Mouse (Mus musculus) layer of hippocampus, adult 2 months (tissue): ENCODE results near the gene Gm9821. TPM values are rescaled to one million over a fixed set of nuclear protein-coding genes. Genes with fewer than 3 reads are reported as not detected.

Experiments
- DNase-seq, 2 experiments: peaks; one replicate each; pipeline ENCODE4 v3.0.0; 2022; ENCODE audit warnings: low spot score in 2 of 2
- H3K27ac ChIP-seq: fragments of 200-600 bp; 2 replicates; pipeline ENCODE4 v1.8.1; 2022
- H3K4me3 ChIP-seq: fragments of 200-600 bp; 2 replicates; pipeline ENCODE4 v1.8.1; 2022; ENCODE audit warnings: mild to moderate bottlenecking
- CTCF ChIP-seq: fragments of 200-600 bp; conservative IDR thresholded peaks from 2 replicates; pipeline ENCODE4 v1.8.1; 2022; ENCODE audit warnings: antibody characterized with exemption, mild to moderate bottlenecking, moderate library complexity
- total RNA-seq, 2 experiments: library from RNA; stranded (reverse); gene quantifications; 2 replicates each; pipeline ENCODE4 v1.2.3; 2021

The Gm9821 gene
- total RNA-seq, 2 experiments from 2014 or later: not detected

DNA sequence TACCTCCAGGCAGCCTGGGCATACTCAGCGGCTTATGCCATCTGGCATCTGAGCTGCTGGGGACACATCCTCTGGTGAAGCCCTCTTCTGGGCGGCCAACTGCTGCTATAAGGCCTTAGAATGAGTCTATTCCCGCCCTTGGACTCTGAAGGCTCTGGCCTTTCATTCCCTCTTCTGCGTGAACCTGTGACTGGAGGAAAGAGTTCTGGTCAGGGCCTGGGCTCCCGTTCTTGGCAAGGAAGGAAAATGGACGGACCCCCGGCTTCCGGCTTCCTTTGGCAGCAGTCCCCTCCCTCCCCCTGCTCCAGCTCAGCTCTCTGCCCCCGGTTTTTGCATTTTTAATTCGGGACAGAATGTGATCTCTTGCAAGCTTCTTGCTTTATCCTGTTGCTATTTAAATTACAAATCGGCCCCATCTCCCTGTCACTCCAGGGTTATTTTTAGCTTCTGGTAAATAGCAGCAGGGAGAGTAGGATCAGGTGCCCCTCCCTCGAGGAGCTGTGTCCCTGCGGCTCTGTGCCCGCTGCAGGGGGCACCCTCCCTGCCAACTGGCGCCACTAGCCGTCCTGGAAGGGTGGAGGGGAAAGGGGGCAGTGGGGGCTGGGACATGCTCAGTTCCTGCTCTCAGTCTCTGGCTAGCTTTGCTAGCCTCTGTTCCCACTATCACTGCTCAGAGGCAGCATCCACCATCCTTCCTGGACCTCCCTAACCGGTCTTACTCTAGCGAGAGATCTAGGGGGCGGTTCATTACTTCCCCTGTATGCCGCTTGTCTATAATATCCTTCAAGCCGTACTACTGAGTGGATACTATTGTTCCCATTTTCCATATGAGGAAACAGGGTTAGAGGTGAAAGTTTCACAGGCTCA is 26.0 kb downstream of the Gm9821 start:
- no peak for TF ChIP-seq CTCF
- peak overlapping the region; percentile 88 for H3K27ac ChIP-seq
- peak; percentile 67 to 77 for DNase-seq
- H3K4me3 ChIP-seq: peak overlapping the region; percentile 33; the same call in 1 of the 2 replicates

DNA sequence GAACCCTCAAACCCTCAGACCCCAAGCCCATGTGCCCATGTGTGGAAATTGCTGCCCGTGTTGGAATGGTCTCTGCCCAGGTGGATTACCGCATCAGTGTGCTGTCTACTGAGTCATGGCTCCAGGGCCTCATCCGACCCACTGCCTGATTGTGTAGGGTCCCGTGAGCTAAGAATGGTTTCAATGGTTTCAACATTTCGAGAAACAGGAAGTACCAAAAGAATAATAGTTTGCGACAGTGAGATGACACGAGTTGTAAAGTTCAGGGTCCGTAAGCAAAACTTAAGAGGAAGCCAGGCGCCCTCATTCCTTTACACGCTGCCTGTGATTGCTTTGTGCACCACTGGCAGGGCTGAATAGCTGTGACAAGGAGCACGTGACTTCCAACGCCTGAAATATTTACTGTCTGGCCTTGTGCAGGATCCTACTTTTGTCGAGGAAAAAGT is 26.6 kb downstream of the Gm9821 start:
- no peak for DNase-seq
- H3K4me3 ChIP-seq: peak overlapping the region; percentile 33; the same call in 1 of the 2 replicates
- peak overlapping the region; percentile 88 for H3K27ac ChIP-seq
- no peak for TF ChIP-seq CTCF

DNA sequence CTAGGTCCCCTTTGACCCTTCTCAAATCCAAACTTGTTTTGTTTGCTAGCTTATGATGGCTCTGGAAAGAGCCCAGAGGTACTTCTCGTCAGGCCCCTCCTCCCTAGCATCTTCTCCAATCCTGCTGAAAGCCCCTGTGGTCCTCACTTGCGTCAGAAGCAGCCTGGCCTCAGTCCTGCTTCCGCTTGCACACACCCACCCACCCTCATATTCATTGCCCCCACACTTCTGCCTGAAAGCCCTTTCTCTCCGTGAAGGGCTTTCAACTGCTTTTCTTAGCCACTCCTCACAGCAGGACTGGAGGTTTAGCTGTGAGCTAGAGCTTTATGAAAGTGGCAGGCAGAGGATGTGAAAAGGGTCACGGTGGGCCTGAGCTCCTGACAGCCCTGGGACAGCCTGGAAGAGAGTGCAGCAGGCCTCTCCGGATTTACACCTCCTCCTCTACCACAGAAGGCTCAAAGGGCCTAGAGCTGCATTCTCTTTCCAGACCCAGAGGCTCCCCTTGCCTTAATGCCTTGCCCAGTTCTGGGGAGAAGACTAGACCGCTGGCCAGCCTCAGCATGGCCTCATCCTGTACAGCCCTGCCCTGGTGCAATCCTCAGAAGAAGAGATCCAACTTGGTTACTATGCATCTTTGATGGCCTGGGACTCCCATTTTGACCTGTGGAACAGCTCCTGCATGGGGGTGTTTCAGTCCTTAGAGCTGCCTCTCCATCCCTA is 28.1 kb downstream of the Gm9821 start:
- DNase-seq: no peak
- TF ChIP-seq CTCF: no peak
- H3K4me3 ChIP-seq: peak overlapping the region; percentile 8; the same call in 1 of the 2 replicates
- peak overlapping the region; percentile 88 for H3K27ac ChIP-seq

DNA sequence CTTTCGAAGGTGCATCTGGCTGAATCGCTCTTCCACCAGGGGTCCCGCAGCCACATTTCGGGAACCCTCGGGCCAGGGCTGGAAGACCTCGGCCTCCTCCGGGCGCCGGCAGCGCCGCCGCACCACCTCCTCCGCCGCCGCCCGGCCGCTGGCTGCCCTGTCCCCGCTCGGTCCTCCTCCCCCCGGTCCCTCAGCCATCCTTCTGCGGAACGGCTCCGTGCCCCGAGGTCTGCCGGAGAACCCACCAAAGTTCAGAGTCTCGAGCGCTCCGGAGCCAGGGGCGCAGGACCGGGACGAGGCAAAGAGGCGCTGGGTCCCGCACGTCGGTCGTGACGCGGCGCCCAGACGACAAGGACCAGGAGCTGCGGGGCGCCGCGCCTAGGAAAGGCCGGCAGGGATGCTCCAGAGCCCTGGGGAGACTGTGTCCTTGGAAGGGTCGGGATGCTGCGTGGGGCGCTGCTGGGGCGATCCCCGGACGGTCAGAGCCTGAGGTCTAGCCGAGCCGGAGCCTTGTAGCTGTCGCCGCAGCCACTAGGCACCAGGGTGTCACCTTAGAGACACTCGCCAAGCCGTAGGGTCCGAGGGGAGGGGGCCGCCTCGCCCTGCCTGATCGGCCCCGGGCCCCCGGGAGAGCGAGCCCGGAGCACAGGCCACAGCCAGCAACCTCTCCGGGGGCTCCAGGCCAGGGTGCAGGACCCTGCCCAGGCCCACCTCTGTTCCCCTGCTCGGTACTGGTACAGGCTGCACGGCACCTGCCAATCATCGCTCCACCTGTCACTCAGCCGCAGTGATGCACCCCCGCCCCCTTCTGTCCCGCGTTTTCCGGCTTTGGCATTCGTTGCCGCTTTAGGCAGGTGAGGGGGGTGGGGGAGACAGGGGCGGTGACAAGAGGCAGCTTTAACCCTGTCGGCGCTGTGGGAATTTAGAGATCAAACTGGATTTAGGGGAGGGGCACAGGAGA is 30.4 kb downstream of the Gm9821 start, which contains the start of gene Dgkz:
Gene Dgkz, minus strand, starts transcription at position 284 of the 961 bp plus-strand sequence.
- TF ChIP-seq CTCF: no peak
- no peak for DNase-seq
- peak within 1 kb of the TSS; percentile 88 for H3K27ac ChIP-seq
- peak within 1 kb of the TSS; percentile 54 for H3K4me3 ChIP-seq

DNA sequence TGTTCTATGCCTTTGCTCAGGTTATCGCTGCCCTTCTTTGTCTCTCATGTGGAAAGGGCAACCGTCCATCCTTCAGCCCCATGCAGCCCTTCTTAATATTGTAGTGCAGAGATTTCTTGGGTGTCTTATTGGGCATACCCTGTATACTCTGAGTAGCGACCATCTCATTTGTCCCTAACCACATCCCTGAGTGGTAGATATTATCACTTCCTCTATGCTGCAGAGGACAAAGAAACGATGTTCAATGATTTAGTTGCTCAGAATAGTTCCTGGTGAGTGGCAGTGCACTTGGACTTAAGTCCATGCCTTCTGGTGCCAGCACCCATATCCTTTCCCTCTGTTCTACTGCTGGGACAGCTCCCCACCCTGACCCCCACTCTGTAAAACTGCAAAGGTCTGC is 32.5 kb downstream of the Gm9821 start:
- Histone ChIP-seq H3K27ac (no peak overlapping the region), H3K4me3 (no peak overlapping the region)
- TF ChIP-seq CTCF: no peak
- no peak for DNase-seq

DNA sequence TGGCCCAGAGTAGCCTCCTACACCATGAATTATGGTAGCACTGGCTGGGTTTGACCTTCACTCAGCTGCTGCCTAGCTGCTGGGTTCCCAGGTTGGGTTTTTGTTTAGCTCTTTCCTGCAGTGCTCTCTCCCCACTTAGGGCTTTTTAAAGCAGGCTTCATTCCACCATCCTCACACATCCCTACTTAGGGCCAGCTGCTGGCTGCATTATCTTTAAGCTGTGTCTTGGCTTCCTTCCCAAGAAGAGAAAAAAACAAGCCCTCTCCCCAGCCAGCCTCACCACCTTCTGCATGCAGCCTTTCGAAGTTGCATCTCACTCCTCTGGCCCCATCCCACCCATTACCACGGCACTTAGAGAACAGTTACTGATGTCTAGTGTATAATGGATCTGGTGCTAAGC is 33.0 kb downstream of the Gm9821 start:
- TF ChIP-seq CTCF: no peak
- H3K27ac ChIP-seq: no peak overlapping the region
- H3K4me3 ChIP-seq: no peak overlapping the region
- no peak for DNase-seq

DNA sequence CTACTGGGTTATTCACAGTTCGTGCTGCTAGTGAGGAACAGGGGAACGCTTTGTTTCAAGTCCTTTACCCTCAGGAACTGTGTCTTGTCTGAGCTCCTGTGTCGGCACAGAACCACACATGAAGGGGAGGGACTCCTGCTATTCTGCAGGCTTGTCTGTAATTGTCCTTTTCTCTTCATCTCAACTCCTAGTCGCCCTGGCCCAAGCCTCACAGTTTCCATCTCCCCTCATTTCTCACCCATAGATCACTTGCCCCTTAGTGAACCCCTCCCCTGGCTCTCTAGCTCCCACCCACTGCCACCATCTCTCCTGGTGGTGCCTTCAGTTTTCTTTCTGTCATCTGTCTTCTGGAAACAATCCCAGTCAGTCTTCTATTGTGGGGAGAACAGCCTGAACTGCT is 34.7 kb downstream of the Gm9821 start:
- no peak for TF ChIP-seq CTCF
- Histone ChIP-seq H3K4me3 (no peak overlapping the region), H3K27ac (no peak overlapping the region)
- no peak for DNase-seq

DNA sequence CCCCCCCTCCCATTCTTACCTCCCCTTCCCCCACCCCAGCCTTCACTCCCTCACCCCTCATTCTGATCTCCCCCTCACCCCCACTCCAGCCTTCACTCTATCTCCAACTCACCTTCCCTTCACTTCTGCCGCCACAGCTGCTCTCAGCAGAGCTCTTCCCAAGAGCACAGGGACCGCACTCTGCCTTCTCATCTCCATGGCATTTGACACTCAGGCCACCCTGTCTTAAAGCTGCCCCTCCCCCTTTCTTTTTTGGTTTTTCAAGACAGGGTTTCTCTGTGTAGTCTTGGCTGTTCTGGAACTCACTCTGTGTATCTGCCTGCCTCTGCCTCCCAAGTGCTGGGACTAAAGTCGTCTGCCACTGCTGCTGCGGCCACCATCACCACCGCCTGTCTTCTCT is 35.3 kb downstream of the Gm9821 start:
- H3K4me3 ChIP-seq: no peak overlapping the region
- no peak overlapping the region for H3K27ac ChIP-seq
- no peak for TF ChIP-seq CTCF
- no peak for DNase-seq

DNA sequence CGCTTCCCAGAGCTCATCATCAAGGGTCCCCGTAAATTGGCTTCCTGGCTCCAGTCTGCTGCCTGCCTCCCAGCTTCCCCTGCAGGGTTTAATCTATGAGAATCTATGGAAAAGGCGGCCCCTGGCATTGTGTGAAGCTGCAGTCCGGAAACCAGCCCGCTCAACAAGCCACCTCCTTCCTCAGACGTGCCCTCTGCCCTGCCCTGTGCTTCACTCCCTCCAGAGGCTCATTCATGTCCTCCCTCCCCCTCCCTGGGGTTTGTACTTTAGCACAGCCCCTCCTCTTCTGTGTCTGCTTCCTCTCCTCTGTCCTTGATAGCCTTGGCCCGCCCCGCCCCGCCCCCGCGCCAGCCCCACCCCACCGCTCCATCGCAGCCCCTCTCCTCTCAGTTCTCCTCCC is 38.9 kb downstream of the Gm9821 start:
- H3K27ac ChIP-seq: no peak overlapping the region
- TF ChIP-seq CTCF: no peak
- H3K4me3 ChIP-seq: no peak overlapping the region
- no peak for DNase-seq

DNA sequence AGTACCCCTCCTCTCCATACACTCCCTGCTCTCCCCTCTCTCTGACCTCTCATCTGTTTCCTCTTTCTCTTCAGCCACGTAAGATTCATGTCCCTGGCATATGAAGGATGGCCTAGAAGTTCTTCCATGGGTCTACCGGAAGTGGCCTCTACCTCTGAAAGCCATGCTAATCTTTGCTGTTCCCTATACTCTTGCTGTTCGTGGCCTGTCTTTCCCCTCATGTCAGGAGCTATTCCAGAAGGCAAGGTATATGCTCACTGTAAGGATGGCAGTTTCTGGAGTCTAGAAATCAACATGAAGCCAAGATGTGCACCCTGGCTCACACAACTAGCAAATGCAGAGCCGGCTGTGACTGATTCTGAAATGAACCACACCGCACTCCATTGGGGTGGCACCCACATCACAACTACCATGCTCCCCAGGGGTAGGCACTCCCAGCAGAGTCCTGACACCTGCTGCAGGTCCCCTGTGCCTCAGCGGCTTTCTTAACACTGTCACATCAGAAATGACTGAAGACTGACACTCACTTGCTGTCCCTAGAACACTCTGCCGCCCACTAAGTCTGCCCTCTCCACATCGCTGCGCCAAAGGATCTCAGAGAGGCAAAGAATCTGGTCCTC is 39.5 kb downstream of the Gm9821 start:
- TF ChIP-seq CTCF: no peak
- no peak for DNase-seq
- no peak overlapping the region for H3K4me3 ChIP-seq
- H3K27ac ChIP-seq: no peak overlapping the region

DNA sequence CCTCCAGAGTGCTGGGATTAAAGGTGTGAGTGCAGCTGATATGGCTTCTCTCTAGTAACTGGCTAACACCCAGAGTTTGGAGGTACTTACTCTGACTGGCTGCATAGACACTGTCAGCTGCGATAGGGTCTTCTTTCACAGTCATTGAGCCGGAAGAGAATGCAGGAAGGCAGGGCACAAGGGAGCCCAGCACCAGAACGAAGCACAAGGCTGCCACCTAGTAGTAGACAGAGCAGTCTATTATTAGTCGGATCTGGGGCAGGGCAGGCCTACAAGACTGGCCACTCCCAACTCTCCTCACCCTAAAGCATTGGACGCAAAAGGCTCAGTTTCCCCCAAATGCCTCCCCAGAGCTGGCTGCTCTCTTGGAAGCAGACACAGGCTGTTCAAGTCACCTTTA is 40.6 kb downstream of the Gm9821 start:
- peak; percentile 68 for TF ChIP-seq CTCF
- H3K27ac ChIP-seq: no peak overlapping the region

DNA sequence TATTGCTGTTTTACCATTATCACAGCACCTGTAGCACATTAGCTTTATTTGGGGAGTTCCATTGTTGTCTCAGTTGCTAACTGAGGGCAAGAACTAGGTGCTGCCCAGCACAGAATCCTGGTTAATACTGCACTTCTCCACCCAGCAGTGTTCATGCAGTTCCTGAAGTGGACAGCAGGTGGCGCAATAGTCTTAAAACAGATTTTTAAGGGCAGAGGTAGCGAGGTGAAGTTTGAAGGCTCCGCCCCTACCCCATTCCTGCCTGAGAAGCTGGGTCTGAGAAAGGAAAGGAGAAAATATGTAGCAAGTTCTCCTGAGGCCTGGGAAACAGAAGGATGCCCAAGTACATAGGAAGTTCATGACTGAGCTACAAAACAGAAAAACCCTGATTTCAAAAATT is 42.0 kb downstream of the Gm9821 start:
- no peak overlapping the region for H3K4me3 ChIP-seq
- DNase-seq: peak; percentile 66 to 89
- no peak overlapping the region for H3K27ac ChIP-seq
- peak; percentile 99 for TF ChIP-seq CTCF

More for the DNA sequence above, 40.6 kb downstream of the Gm9821 start:
- no peak overlapping the region for H3K4me3 ChIP-seq
- no peak for DNase-seq
